Mouse (Mus musculus): ENCODE measurements at regions not wholly inside any gene's neighbourhood (a gene's known extent, or its start where the extent isn't known, plus 50 kb on each side); places are given as distances from the start of the nearest gene placed in this dataset.

DNA sequence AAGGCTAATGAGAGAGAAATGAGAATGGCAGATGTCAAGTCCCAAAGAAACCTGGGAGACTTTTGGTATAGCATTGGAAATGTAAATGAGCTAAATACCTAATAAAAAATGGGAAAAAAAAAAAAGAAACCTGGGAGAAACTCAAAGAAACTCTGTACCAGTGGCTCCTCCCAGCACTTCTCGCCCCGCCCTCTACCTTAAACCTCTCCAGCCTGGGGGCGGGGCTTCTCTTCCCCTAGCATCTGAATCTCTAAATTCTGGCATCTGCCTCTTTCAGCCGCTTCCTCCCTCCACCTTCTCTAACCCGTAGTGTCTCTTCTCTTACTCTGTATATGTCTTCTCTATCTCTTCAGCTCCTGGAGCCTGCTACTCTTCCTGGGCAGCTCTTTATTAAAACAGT, 53.2 kb downstream of the Gpr6 start:
- DNase-seq (ENCODE audit: low spot score in 2 of 2) = peak in 1 of 2 experiments; percentile 56

DNA sequence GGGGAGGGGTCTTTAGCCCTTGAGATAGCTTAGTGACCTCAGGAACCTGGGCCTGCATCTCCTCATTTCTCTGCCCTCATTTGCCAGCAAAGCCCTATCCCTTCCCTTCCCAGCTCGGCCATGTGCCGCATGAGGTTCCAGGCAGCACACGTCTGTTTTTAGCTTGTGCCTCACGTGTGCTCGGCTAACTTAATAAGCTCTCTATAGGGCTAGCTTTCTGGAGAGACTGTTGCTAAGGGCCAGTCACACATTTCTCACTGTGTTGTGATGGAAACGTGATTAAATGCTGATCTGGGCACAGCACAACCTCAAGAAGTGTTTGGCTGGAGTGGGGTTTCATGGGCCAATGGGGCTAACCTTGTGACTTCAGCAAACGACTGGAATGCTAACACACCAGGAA, 55.5 kb downstream of the Gpr6 start:
- no peak for DNase-seq (ENCODE audit: low spot score in 2 of 2)

DNA sequence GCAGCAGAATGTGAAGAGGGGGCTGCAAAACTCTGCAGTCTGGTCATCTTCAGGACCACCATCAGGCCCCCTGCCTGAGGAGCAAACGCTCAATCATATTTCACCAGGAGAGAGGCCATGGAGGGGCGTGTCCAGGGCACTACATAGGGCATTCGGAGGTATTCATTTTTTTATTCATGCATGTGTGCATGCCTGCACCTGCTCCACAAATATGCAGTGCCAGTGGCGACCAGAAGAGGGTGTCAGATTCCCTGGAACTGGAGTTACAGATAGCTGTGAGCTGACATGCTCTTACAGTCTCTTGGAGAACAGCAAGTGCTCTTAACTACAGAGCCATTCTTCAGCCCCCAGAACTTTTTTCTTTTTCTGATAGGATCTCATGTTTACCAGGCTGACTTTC, 56.4 kb downstream of the Gpr6 start:
- peak; percentile 56 to 77 for DNase-seq (ENCODE audit: low spot score in 2 of 2)

DNA sequence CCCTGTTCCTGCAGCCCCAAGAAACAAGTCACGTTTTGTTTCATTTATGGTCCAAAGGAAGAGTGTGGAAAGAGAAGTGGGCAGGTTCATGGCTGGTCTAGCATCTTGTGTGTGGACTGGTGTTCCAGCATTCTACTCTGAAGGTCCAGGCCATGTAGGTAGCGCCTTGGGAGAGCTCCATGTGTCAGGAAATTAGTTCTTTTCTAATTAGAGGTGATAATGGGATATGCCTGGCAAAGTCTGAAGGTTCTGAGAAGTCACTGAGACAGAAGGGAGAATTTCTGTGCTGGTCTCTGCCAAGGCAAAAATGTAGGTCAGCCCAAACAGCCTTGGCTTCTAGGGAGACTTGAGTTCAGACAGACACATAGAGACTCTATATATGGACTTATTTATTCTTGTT, 61.5 kb downstream of the Gpr6 start:
- no peak for DNase-seq (ENCODE audit: low spot score in 2 of 2)

- DNase-seq (ENCODE audit: low spot score in 2 of 2) = peak in 1 of 2 experiments; percentile 26
These were observed 64.2 kb downstream of the Gpr6 start for GRCm38 (mm10) chr10:41007866-41008265.

GRCm38 (mm10) chr10:41006634-41007033, 65.5 kb downstream of the Gpr6 start:
- DNase-seq (ENCODE audit: low spot score in 2 of 2) = peak; percentile 51 to 85

GRCm38 (mm10) chr10:41005776-41006175, 66.3 kb downstream of the Gpr6 start:
- peak; percentile 22 to 40 for DNase-seq (ENCODE audit: low spot score in 2 of 2)

- peak in 1 of 2 experiments; percentile 17 for DNase-seq (ENCODE audit: low spot score in 2 of 2)
These were observed 67.3 kb downstream of the Gpr6 start for GRCm38 (mm10) chr10:41004753-41005152.

DNA sequence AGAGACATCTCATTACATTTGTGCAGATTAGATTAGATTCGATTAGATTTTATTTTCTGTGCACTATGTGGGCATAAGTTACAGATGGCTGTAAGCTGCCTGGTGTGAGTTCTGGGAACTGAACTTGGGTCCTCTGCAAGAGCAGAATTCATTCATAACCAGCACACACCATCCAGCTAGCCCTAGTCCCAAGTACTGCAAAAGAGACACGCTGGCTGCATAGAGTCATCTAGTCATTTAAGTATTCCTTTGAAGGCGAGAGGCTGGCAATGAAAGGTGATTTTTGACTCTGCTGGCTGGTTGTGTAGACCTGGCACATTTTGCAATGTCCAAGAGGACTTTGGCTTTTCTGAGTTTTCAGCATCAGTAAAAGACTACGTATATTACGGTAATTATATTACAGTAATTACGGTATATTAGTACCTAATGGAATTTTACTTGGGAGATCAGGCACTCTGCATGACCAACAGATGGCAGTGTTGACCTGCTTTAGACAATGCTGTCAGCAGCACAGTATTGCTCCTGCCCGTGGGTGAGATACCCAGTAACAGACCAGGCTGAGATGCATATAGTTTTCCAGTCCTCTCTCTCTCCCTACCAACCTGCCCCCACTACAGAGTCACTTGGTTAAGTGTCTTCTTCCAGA, 67.9 kb downstream of the Gpr6 start:
- peak; percentile 52 to 82 for DNase-seq (ENCODE audit: low spot score in 2 of 2)

GRCm38 (mm10) chr10:41003197-41003596, 68.9 kb downstream of the Gpr6 start:
- DNase-seq (ENCODE audit: low spot score in 2 of 2) = peak in 1 of 2 experiments; percentile 4

- no peak for DNase-seq (ENCODE audit: low spot score in 2 of 2)
These were observed 71.1 kb downstream of the Gpr6 start for GRCm38 (mm10) chr10:41000965-41001364.

DNA sequence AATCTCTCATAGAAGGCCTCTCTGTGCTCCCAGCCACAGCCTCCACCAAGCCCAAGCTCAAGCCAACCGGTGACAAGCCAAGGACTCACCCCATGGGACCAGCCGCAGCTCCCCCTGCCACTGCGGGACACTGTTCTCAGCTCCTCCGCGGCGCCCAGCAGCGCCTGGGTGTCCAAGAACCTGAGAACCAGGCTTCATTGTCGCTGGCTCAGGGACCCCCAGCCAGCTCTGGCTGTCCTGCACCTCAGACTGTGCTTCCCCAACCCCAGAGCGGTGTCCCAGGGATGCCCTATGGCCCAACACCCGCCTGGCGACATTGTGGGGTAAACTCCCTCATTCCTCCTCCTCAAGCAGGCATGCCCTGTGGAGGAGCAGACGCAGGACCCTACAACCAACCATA, 72.6 kb downstream of the Gpr6 start:
- DNase-seq (ENCODE audit: low spot score in 2 of 2) = peak in 1 of 2 experiments; percentile 8

DNA sequence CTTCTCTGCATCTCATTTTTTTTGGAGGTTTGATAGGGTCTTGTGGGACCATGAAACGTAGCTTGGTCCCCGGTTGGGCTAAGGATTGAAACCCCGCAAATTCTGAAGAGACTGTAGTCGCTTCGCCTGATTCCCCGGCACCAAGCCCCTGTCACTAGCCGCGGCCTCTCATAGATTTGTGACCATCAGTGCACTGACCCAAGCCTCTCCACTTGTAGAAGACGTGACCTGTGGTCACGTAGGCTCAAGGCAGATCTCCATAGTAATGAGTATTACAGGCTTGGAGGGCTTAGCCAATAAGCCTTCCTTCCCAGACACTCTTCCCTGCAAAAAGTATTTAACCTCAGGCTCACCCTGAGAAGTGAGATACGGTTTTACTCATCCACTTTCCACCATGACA, 73.3 kb downstream of the Gpr6 start:
- peak in 1 of 2 experiments; percentile 5 for DNase-seq (ENCODE audit: low spot score in 2 of 2)

DNA sequence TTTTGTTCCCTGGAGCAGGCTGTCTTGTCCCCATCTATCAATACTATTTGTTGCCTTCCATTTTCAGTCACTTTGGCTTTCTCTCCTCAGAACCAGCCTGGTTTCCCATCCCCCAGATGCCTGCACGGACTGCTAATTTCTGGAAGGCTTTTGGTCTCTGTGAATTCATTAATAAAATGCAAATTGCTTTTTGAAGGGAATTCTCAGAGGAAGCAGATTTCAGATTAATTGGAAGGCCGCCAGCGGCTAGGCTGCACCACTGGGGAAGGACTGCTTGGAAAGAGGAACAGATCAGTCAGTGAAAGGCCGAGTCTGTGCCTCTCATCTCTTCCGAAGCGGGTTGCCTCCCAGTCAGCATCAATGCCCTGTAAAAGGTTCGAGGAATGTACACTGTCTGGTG, 73.8 kb downstream of the Gpr6 start:
- peak in 1 of 2 experiments; percentile 10 for DNase-seq (ENCODE audit: low spot score in 2 of 2)

DNA sequence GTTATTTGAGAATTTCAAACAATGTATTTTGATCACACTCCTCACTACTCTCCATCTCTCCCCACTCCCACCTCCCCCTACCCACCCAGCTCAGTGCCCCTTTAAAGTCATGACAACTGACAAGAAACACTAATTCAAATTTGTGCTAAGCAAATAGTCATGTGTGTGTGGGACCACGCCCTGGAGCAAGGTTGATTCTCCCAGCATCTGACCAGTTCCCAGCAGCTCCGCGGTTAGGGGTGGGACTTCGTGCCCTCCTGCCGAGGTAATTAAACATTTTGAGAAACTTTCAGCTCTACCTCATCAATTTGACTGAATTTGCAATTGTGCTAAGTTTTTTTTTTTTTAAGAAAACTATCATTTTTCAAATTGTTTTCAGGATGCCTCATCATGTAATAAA, 74.5 kb downstream of the Gpr6 start:
- peak in 1 of 2 experiments; percentile 5 for DNase-seq (ENCODE audit: low spot score in 2 of 2)

All from spleen, postnatal 10 days (tissue).